Mouse (Mus musculus): ENCODE measurements around the gene Clip4. TPM values are rescaled to one million over a fixed set of nuclear protein-coding genes. Genes with fewer than 3 reads are reported as not detected.

Clip4 gene
- total RNA-seq, 1 experiment, result 6.1 TPM

- Histone ChIP-seq H3K4me3 (ENCODE audit: insufficient read depth in 1 of 2, low read depth in 1 of 2, low read length in 2 of 2, poor library complexity in 1 of 2, severe bottlenecking in 1 of 2) (no peak overlapping the region), H3K9ac (ENCODE audit: insufficient read depth, low read depth, low read length, poor library complexity, severe bottlenecking) (no peak overlapping the region), H3K36me3 (ENCODE audit: control insufficient read depth, insufficient read depth, low read length, poor library complexity, severe bottlenecking) (no peaks in the 10 kb centered on the region), H3K9me3 (ENCODE audit: control insufficient read depth, insufficient read depth, low read depth, low read length) (no peaks in the 10 kb centered on the region), H3K27ac (ENCODE audit: insufficient read depth, low read depth, low read length, poor library complexity, severe bottlenecking) (no peak overlapping the region), H3K4me1 (ENCODE audit: control insufficient read depth in 2 of 2, insufficient read depth in 2 of 2, low read length in 2 of 2, poor library complexity in 1 of 2) (no peaks in the 10 kb centered on the region)
- in situ Hi-C loops (cut with MboI; ENCODE audit: low sequenced_read_pairs in 2 of 2, unreplicated experiment in 2 of 2), result no loop called here
- no peak for DNase-seq (ENCODE audit: low read depth, low spot score)
- TF ChIP-seq CHD2 (IDR thresholded peaks at IDR 0.05; ENCODE audit: low read depth, low read length), result no peak
Observed at GRCm38 (mm10) chr17:71791622-71792021, 23.3 kb downstream of the Clip4 start.

- Histone ChIP-seq H3K9ac (ENCODE audit: insufficient read depth, low read depth, low read length, poor library complexity, severe bottlenecking) (no peak overlapping the region), H3K4me1 (ENCODE audit: control insufficient read depth in 2 of 2, insufficient read depth in 2 of 2, low read length in 2 of 2, poor library complexity in 1 of 2) (no peaks in the 10 kb centered on the region), H3K27ac (ENCODE audit: insufficient read depth, low read depth, low read length, poor library complexity, severe bottlenecking) (no peak overlapping the region), H3K9me3 (ENCODE audit: control insufficient read depth, insufficient read depth, low read depth, low read length) (no peaks in the 10 kb centered on the region), H3K4me3 (ENCODE audit: insufficient read depth in 1 of 2, low read depth in 1 of 2, low read length in 2 of 2, poor library complexity in 1 of 2, severe bottlenecking in 1 of 2) (no peak overlapping the region), H3K36me3 (ENCODE audit: control insufficient read depth, insufficient read depth, low read length, poor library complexity, severe bottlenecking) (no peaks in the 10 kb centered on the region; the same call in 1 of the 2 replicates)
- TF ChIP-seq CHD2 (IDR thresholded peaks at IDR 0.05; ENCODE audit: low read depth, low read length) (no peak), HCFC1 (IDR thresholded peaks at IDR 0.05; ENCODE audit: borderline replicate concordance, insufficient read depth, low read length) (no peak), ZNF384 (IDR thresholded peaks at IDR 0.05; ENCODE audit: low read depth, low read length) (no peak), ZC3H11A (IDR thresholded peaks at IDR 0.05; ENCODE audit: borderline replicate concordance, low read depth, low read length) (no peak), MAFK (IDR thresholded peaks at IDR 0.05; ENCODE audit: insufficient read depth, low read depth, low read length) (no peak)
- no peak for DNase-seq (ENCODE audit: low read depth, low spot score)
- in situ Hi-C loops (cut with MboI; ENCODE audit: low sequenced_read_pairs in 2 of 2, unreplicated experiment in 2 of 2), result no loop called here
Observed at GRCm38 (mm10) chr17:71795521-71796205, 27.4 kb downstream of the Clip4 start.

- Histone ChIP-seq H3K4me1 (ENCODE audit: control insufficient read depth in 2 of 2, insufficient read depth in 2 of 2, low read length in 2 of 2, poor library complexity in 1 of 2) (no peaks in the 10 kb centered on the region), H3K9me3 (ENCODE audit: control insufficient read depth, insufficient read depth, low read depth, low read length) (no peaks in the 10 kb centered on the region), H3K9ac (ENCODE audit: insufficient read depth, low read depth, low read length, poor library complexity, severe bottlenecking) (no peak overlapping the region), H3K27ac (ENCODE audit: insufficient read depth, low read depth, low read length, poor library complexity, severe bottlenecking) (no peak overlapping the region), H3K36me3 (ENCODE audit: control insufficient read depth, insufficient read depth, low read length, poor library complexity, severe bottlenecking) (peaks cover 7% of the 10 kb centered on the region), H3K4me3 (ENCODE audit: insufficient read depth in 1 of 2, low read depth in 1 of 2, low read length in 2 of 2, poor library complexity in 1 of 2, severe bottlenecking in 1 of 2) (no peak overlapping the region)
- in situ Hi-C loops (cut with MboI; ENCODE audit: low sequenced_read_pairs in 2 of 2, unreplicated experiment in 2 of 2), result no loop called here
- no peak for TF ChIP-seq MAFK (IDR thresholded peaks at IDR 0.05; ENCODE audit: insufficient read depth, low read depth, low read length)
- no peak for TF ChIP-seq HCFC1 (IDR thresholded peaks at IDR 0.05; ENCODE audit: borderline replicate concordance, insufficient read depth, low read length)
- no peak for TF ChIP-seq ZNF384 (IDR thresholded peaks at IDR 0.05; ENCODE audit: low read depth, low read length)
- TF ChIP-seq ZC3H11A (IDR thresholded peaks at IDR 0.05; ENCODE audit: borderline replicate concordance, low read depth, low read length), result no peak
- TF ChIP-seq CHD2 (IDR thresholded peaks at IDR 0.05; ENCODE audit: low read depth, low read length), result no peak
- no peak for DNase-seq (ENCODE audit: low read depth, low spot score)
Observed at GRCm38 (mm10) chr17:71803456-71803855, 35.2 kb downstream of the Clip4 start.

DNA sequence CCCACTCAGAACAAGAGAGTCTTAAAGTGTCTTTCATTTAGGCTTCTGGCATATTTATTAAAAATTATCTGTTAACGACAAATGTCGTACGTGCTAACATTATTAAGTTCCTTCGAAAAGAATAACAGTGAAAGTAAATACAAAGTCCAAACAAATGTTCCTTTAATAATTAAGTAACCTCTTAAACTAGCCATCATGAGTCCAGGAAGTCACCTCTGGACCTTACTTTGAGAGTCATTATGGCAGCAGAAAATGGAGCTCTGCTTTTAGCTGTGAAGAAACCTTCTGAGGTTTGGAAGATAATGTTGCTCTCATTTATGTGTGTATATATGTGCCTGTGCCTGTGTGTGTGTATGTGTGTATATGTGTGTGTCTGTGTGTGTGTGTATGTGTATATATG lies 35.6 kb downstream of the Clip4 start:
- in situ Hi-C loops (cut with MboI; ENCODE audit: low sequenced_read_pairs in 2 of 2, unreplicated experiment in 2 of 2), result no loop called here
- TF ChIP-seq HCFC1 (IDR thresholded peaks at IDR 0.05; ENCODE audit: borderline replicate concordance, insufficient read depth, low read length) (no peak), ZNF384 (IDR thresholded peaks at IDR 0.05; ENCODE audit: low read depth, low read length) (no peak), CHD2 (IDR thresholded peaks at IDR 0.05; ENCODE audit: low read depth, low read length) (no peak), ZC3H11A (IDR thresholded peaks at IDR 0.05; ENCODE audit: borderline replicate concordance, low read depth, low read length) (no peak), MAFK (IDR thresholded peaks at IDR 0.05; ENCODE audit: insufficient read depth, low read depth, low read length) (no peak)
- H3K9me3 ChIP-seq (ENCODE audit: control insufficient read depth, insufficient read depth, low read depth, low read length), result no peaks in the 10 kb centered on the region
- H3K9ac ChIP-seq (ENCODE audit: insufficient read depth, low read depth, low read length, poor library complexity, severe bottlenecking), result no peak overlapping the region
- DNase-seq (ENCODE audit: low read depth, low spot score), result no peak
- no peak overlapping the region for H3K4me3 ChIP-seq (ENCODE audit: insufficient read depth in 1 of 2, low read depth in 1 of 2, low read length in 2 of 2, poor library complexity in 1 of 2, severe bottlenecking in 1 of 2)
- peaks cover 7% of the 10 kb centered on the region for H3K36me3 ChIP-seq (ENCODE audit: control insufficient read depth, insufficient read depth, low read length, poor library complexity, severe bottlenecking)
- no peak overlapping the region for H3K27ac ChIP-seq (ENCODE audit: insufficient read depth, low read depth, low read length, poor library complexity, severe bottlenecking)
- H3K4me1 ChIP-seq (ENCODE audit: control insufficient read depth in 2 of 2, insufficient read depth in 2 of 2, low read length in 2 of 2, poor library complexity in 1 of 2), result no peaks in the 10 kb centered on the region

DNA sequence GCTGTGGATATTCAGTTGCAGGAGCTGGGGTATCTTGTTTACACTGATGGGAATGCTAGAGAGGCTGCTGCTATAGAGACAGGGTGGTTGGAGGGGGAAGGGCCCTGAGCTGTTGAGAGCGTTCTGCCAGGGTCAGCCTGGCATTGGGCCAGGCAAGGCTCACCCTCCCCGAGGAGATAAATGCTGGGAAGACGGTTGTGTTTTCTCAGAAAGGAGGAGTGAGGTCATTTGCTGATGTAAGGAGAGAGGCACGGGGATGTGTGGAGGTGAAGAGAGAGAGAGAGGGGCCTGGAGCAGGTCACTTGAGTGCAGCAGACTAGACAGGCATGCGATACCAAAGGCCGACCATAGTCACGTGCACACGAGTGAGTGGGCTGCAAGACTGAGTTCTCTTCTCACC lies 42.8 kb downstream of the Clip4 start:
- DNase-seq (ENCODE audit: low read depth, low spot score), result no peak
- Histone ChIP-seq H3K27ac (ENCODE audit: insufficient read depth, low read depth, low read length, poor library complexity, severe bottlenecking) (no peak overlapping the region), H3K36me3 (ENCODE audit: control insufficient read depth, insufficient read depth, low read length, poor library complexity, severe bottlenecking) (no peaks in the 10 kb centered on the region; the same call in 1 of the 2 replicates), H3K4me1 (ENCODE audit: control insufficient read depth in 2 of 2, insufficient read depth in 2 of 2, low read length in 2 of 2, poor library complexity in 1 of 2) (no peaks in the 10 kb centered on the region; a peak in 1 of 4 replicates), H3K4me3 (ENCODE audit: insufficient read depth in 1 of 2, low read depth in 1 of 2, low read length in 2 of 2, poor library complexity in 1 of 2, severe bottlenecking in 1 of 2) (no peak overlapping the region), H3K9ac (ENCODE audit: insufficient read depth, low read depth, low read length, poor library complexity, severe bottlenecking) (no peak overlapping the region), H3K9me3 (ENCODE audit: control insufficient read depth, insufficient read depth, low read depth, low read length) (no peaks in the 10 kb centered on the region)
- TF ChIP-seq MAFK (IDR thresholded peaks at IDR 0.05; ENCODE audit: insufficient read depth, low read depth, low read length) (no peak), CHD2 (IDR thresholded peaks at IDR 0.05; ENCODE audit: low read depth, low read length) (no peak), HCFC1 (IDR thresholded peaks at IDR 0.05; ENCODE audit: borderline replicate concordance, insufficient read depth, low read length) (no peak), ZC3H11A (IDR thresholded peaks at IDR 0.05; ENCODE audit: borderline replicate concordance, low read depth, low read length) (no peak), ZNF384 (IDR thresholded peaks at IDR 0.05; ENCODE audit: low read depth, low read length) (no peak)
- in situ Hi-C loops (cut with MboI; ENCODE audit: low sequenced_read_pairs in 2 of 2, unreplicated experiment in 2 of 2), result no loop called here
